Mouse (Mus musculus) heart, embryonic 16.5 days (tissue): ENCODE data around the gene Gbp2. TPM values are rescaled to one million over a fixed set of nuclear protein-coding genes. Genes with fewer than 3 reads are reported as not detected.

ENCODE experiments used
- ATAC-seq: fragments of 200-750 bp; cut with Nextera tagmentation; replicated peaks from 2 replicates; pipeline ENCODE4 v1.8.0; 2017; ENCODE audit warnings: moderate number of reproducible peaks; ENCODE audit not compliant: insufficient read depth, low FRiP score; ENCODE audit errors: extremely low read depth
- H3K27ac ChIP-seq: fragments of 300-500 bp; sonication (generic); 2 replicates; pipeline ENCODE4 v1.5.1; 2014; ENCODE audit warnings: mild to moderate bottlenecking, low read length, control low read depth, moderate library complexity
- H3K27me3 ChIP-seq: fragments of 300-500 bp; sonication (generic); 2 replicates; pipeline ENCODE4 v1.6.1; 2014; ENCODE audit warnings: low read length, mixed read lengths; ENCODE audit not compliant: control insufficient read depth, insufficient read depth
- H3K36me3 ChIP-seq: fragments of 300-500 bp; sonication (generic); 2 replicates; pipeline ENCODE4 v1.6.1; 2014; ENCODE audit not compliant: control insufficient read depth, insufficient read depth
- H3K4me1 ChIP-seq: fragments of 300-500 bp; sonication (generic); 2 replicates; pipeline ENCODE4 v1.6.1; 2014; ENCODE audit warnings: low read length, mixed read lengths; ENCODE audit not compliant: control insufficient read depth, insufficient read depth
- H3K4me2 ChIP-seq: fragments of 300-500 bp; sonication (generic); 2 replicates; pipeline ENCODE4 v1.6.1; 2014; ENCODE audit warnings: low read depth, mild to moderate bottlenecking, control low read depth, low read length
- H3K4me3 ChIP-seq: fragments of 300-500 bp; sonication (generic); 2 replicates; pipeline ENCODE4 v1.5.1; 2014; ENCODE audit warnings: mild to moderate bottlenecking, control low read depth, low read length
- H3K9ac ChIP-seq: fragments of 300-500 bp; sonication (generic); 2 replicates; pipeline ENCODE4 v1.6.1; 2014; ENCODE audit warnings: low read length, control low read depth
- H3K9me3 ChIP-seq: fragments of 300-500 bp; sonication (generic); replicated peaks from 2 replicates; pipeline ENCODE4 v1.6.1; 2016; ENCODE audit warnings: low read length; ENCODE audit not compliant: control insufficient read depth
- WGBS: fragments of 180-500 bp; shearing (Covaris S2); extraction: QIAGEN DNeasy Blood & Tissue Kit; methylation state at CpG from one replicate; pipeline ENCODE4 v1.1.7; 2014; 5-methylcytosine and 5-hydroxymethylcytosine counted together
- microRNA-seq: library from miRNA; unstranded; fragments of <30 nt; microRNA quantifications from one replicate; pipeline ENCODE4, GENCODE M21; 2017
- polyA plus RNA-seq: library from polyadenylated mRNA; unstranded; fragments of >200 nt; fragmentation: Nextera tagmentation; extraction: Ambion mirVana; gene quantifications from 2 replicates; pipeline ENCODE4 v1.2.1, GENCODE M21; 2015

Gene Gbp2
- polyA plus RNA-seq, 1 experiment from 2014 or later: 4.7 TPM

GRCm38 (mm10) chr3:142650205-142650604 lies 29.8 kb downstream of the Gbp2 start:
- H3K27ac ChIP-seq: no peak overlapping the region
- no peak for ATAC-seq
- H3K27me3 ChIP-seq: no peaks in the 10 kb centered on the region
- no peaks in the 10 kb centered on the region for H3K9me3 ChIP-seq
- no peaks in the 10 kb centered on the region for H3K36me3 ChIP-seq
- H3K9ac ChIP-seq: no peak overlapping the region
- no peak overlapping the region for H3K4me3 ChIP-seq
- no peaks in the 10 kb centered on the region for H3K4me1 ChIP-seq
- H3K4me2 ChIP-seq: no peak overlapping the region
- 33% methylated on average over 2 of the region's 2 CpGs for WGBS

GRCm38 (mm10) chr3:142664723-142665122 lies 44.3 kb downstream of the Gbp2 start:
- H3K9me3 ChIP-seq: no peaks in the 10 kb centered on the region
- H3K4me3 ChIP-seq: no peak overlapping the region
- 88% methylated on average over 8 of the region's 8 CpGs for WGBS
- H3K4me2 ChIP-seq: no peak overlapping the region
- H3K9ac ChIP-seq: no peak overlapping the region
- ATAC-seq: no peak
- H3K27ac ChIP-seq: no peak overlapping the region
- H3K4me1 ChIP-seq: no peaks in the 10 kb centered on the region
- H3K27me3 ChIP-seq: no peaks in the 10 kb centered on the region
- no peaks in the 10 kb centered on the region for H3K36me3 ChIP-seq

GRCm38 (mm10) chr3:142674607-142675006 lies 54.2 kb downstream of the Gbp2 start:
- Histone ChIP-seq H3K4me2 (no peak overlapping the region), H3K27ac (no peak overlapping the region), H3K4me1 (no peaks in the 10 kb centered on the region), H3K27me3 (no peaks in the 10 kb centered on the region), H3K9ac (no peak overlapping the region), H3K9me3 (no peaks in the 10 kb centered on the region), H3K36me3 (no peaks in the 10 kb centered on the region), H3K4me3 (no peak overlapping the region)
- 67% methylated on average over 1 of the region's 1 CpGs for WGBS
- no peak for ATAC-seq

Small RNAs within 50 kb of the gene (microRNA-seq; reads per million reads assigned to microRNA genes)
- gene Mir6381: not detected

Other genes with a start within 250 kb of the Gbp2 start
- gene Pdlim5, start 224.9 kb upstream of the Gbp2 start, polyA plus RNA-seq: 235 and 246 TPM in 2 replicates
- gene Gbp5, start 126.6 kb upstream of the Gbp2 start, polyA plus RNA-seq: 0.19 and 0.21 TPM in 2 replicates
- 4.5 and 7.2 TPM in 2 replicates for gene Gbp7, start 90.3 kb upstream of the Gbp2 start, polyA plus RNA-seq
- 2.9 and 4.3 TPM in 2 replicates for gene Gbp3, start 60.6 kb upstream of the Gbp2 start, polyA plus RNA-seq
- not detected in 2 replicates for gene Gbp2b, start 25.8 kb upstream of the Gbp2 start, polyA plus RNA-seq
- gene Kyat3, start 80.4 kb downstream of the Gbp2 start, polyA plus RNA-seq: 14.9 and 15.6 TPM in 2 replicates
- gene Gtf2b, start 144.4 kb downstream of the Gbp2 start, polyA plus RNA-seq: 65.1 and 76.5 TPM in 2 replicates